Mouse (Mus musculus) small intestine, adult 2 months (tissue): ENCODE data around the gene Atf7ip. TPM values are rescaled to one million over a fixed set of nuclear protein-coding genes. Genes with fewer than 3 reads are reported as not detected.

Experiments used
- H3K27ac ChIP-seq: fragments of 200-500 bp; 2 replicates; pipeline ENCODE4 v1.5.1; 2012; ENCODE audit warnings: low read depth, low read length, control low read depth, inconsistent platforms; ENCODE audit not compliant: insufficient read depth
- H3K27me3 ChIP-seq: fragments of 200-500 bp; 2 replicates; pipeline ENCODE4 v1.6.1; 2012; ENCODE audit warnings: mild to moderate bottlenecking, moderate library complexity, low read length, inconsistent platforms; ENCODE audit not compliant: control insufficient read depth, insufficient read depth
- H3K36me3 ChIP-seq: fragments of 200-500 bp; 2 replicates; pipeline ENCODE4 v1.6.1; 2012; ENCODE audit warnings: mild to moderate bottlenecking, low read length, control low read depth, inconsistent platforms; ENCODE audit not compliant: control insufficient read depth, insufficient read depth
- H3K4me1 ChIP-seq: fragments of 200-500 bp; 2 replicates; pipeline ENCODE4 v1.6.1; 2012; ENCODE audit warnings: low read length, inconsistent platforms, mixed read lengths; ENCODE audit not compliant: control insufficient read depth, insufficient read depth, insufficient read length
- H3K4me3 ChIP-seq: fragments of 200-500 bp; 2 replicates; pipeline ENCODE4 v1.5.1; 2012; ENCODE audit warnings: low read depth, mild to moderate bottlenecking, control low read depth, inconsistent platforms, low read length, moderate library complexity
- CTCF ChIP-seq: fragments of 200-500 bp; IDR thresholded peaks from 2 replicates; pipeline ENCODE4 v1.5.1; 2012; ENCODE audit warnings: low read depth, mild to moderate bottlenecking, control low read depth, inconsistent platforms, low read length, moderate library complexity, mixed read lengths; ENCODE audit not compliant: insufficient replicate concordance, insufficient read length; ENCODE audit errors: extremely low read depth
- POLR2A ChIP-seq: fragments of 200-500 bp; IDR thresholded peaks from 2 replicates; pipeline ENCODE4 v1.6.1; 2012; ENCODE audit warnings: low read depth, mild to moderate bottlenecking, control low read depth, inconsistent platforms, low read length, moderate library complexity
- WGBS: fragments of 180-500 bp; shearing (Covaris S2); methylation state at CpG from one replicate; pipeline ENCODE4 v1.1.7; 2018; 5-methylcytosine and 5-hydroxymethylcytosine counted together
- polyA plus RNA-seq: library from polyadenylated mRNA; depleted of rRNA; stranded (reverse); fragments of >200 nt; gene quantifications from 2 replicates; pipeline ENCODE4 v1.2.3, GENCODE M21; 2012

The Atf7ip gene
- polyA plus RNA-seq, 1 experiment, result 19.0 TPM

GRCm38 (mm10) chr6:136466956-136467750, 38.8 kb upstream of the Atf7ip start:
- peak overlapping the region; percentile 79 for H3K27ac ChIP-seq
- 57% methylated on average over 14 of the region's 14 CpGs for WGBS
- peaks cover 31% of the 10 kb centered on the region for H3K4me1 ChIP-seq
- H3K4me3 ChIP-seq, result no peak overlapping the region
- no peaks in the 10 kb centered on the region for H3K27me3 ChIP-seq
- no peak for TF ChIP-seq POLR2A
- peak; percentile 80; the same call in 1 of the 2 replicates for TF ChIP-seq CTCF
- H3K36me3 ChIP-seq, result no peaks in the 10 kb centered on the region

GRCm38 (mm10) chr6:136467837-136468236, 38.1 kb upstream of the Atf7ip start:
- Histone ChIP-seq H3K27ac (peak overlapping the region; percentile 79), H3K27me3 (no peaks in the 10 kb centered on the region), H3K4me3 (no peak overlapping the region), H3K4me1 (peaks cover 31% of the 10 kb centered on the region), H3K36me3 (no peaks in the 10 kb centered on the region)
- WGBS, result 51% methylated on average over 5 of the region's 5 CpGs
- TF ChIP-seq CTCF (no peak), POLR2A (no peak)

GRCm38 (mm10) chr6:136468401-136468912, 37.5 kb upstream of the Atf7ip start:
- H3K27me3 ChIP-seq, result no peaks in the 10 kb centered on the region
- WGBS, result 8% methylated on average over 12 of the region's 12 CpGs
- no peaks in the 10 kb centered on the region for H3K36me3 ChIP-seq
- TF ChIP-seq POLR2A (peak; percentile 10; the same call in 1 of the 2 replicates), CTCF (no peak)
- H3K4me3 ChIP-seq, result no peak overlapping the region
- peak overlapping the region; percentile 70 for H3K27ac ChIP-seq
- peaks cover 32% of the 10 kb centered on the region for H3K4me1 ChIP-seq

GRCm38 (mm10) chr6:136468974-136469792, 36.8 kb upstream of the Atf7ip start:
- no peak for TF ChIP-seq CTCF
- TF ChIP-seq POLR2A, result no peak
- H3K27me3 ChIP-seq, result no peaks in the 10 kb centered on the region
- peak overlapping the region; percentile 70 for H3K27ac ChIP-seq
- peaks cover 34% of the 10 kb centered on the region for H3K4me1 ChIP-seq
- WGBS, result 43% methylated on average over 12 of the region's 12 CpGs
- no peak overlapping the region for H3K4me3 ChIP-seq
- no peaks in the 10 kb centered on the region for H3K36me3 ChIP-seq

GRCm38 (mm10) chr6:136469807-136470206, 36.2 kb upstream of the Atf7ip start:
- Histone ChIP-seq H3K27ac (peak overlapping the region; percentile 70), H3K27me3 (no peaks in the 10 kb centered on the region), H3K4me1 (peaks cover 36% of the 10 kb centered on the region), H3K36me3 (no peaks in the 10 kb centered on the region), H3K4me3 (no peak overlapping the region)
- no peak for TF ChIP-seq CTCF
- no peak for TF ChIP-seq POLR2A
- 88% methylated on average over 9 of the region's 9 CpGs for WGBS

- peak overlapping the region; percentile 9; the same call in 1 of the 2 replicates for H3K4me3 ChIP-seq
- no peaks in the 10 kb centered on the region for H3K27me3 ChIP-seq
- peak overlapping the region; percentile 95 for H3K27ac ChIP-seq
- WGBS, result 15% methylated on average over 31 of the region's 31 CpGs
- H3K36me3 ChIP-seq, result no peaks in the 10 kb centered on the region
- TF ChIP-seq CTCF (no peak), POLR2A (peak; percentile 40; the same call in 1 of the 2 replicates)
- peaks cover 36% of the 10 kb centered on the region for H3K4me1 ChIP-seq
Observed at GRCm38 (mm10) chr6:136470321-136471230, 35.4 kb upstream of the Atf7ip start.
